Mouse (Mus musculus) erythroid progenitor cell, adult 5-6 weeks (primary cell): Measurements from ENCODE around the gene Stk38. TPM values are rescaled to one million over a fixed set of nuclear protein-coding genes. Genes with fewer than 3 reads are reported as not detected.
A peak's percentile ranks its signal among the peaks of the same experiment; 100 is the strongest.
"Not testable (repeated sequence)": the region's sequence is repeated elsewhere in the genome, so short reads cannot be mapped to it uniquely, and the experiment has no call there.

Experiments
- ATAC-seq: replicated peaks from 2 replicates; pipeline ENCODE4 v1.8.0; 2016; ENCODE audit warnings: moderate number of reproducible peaks, mild to moderate bottlenecking, moderate TSS enrichment, inconsistent platforms; ENCODE audit not compliant: poor library complexity, low FRiP score, severe bottlenecking
- total RNA-seq, 2 experiments: library from RNA; stranded (forward) in 1 of 2; stranded (reverse) in 1 of 2; fragments of 150-400 nt in 1 of 2; fragments of 186-747, 209-891 nt in 1 of 2; gene quantifications; 2 replicates each; pipeline versions ENCODE4 v1.2.3 to v1.2.4; 2015 to 2017; ENCODE audit warnings: low replicate concordance in 2 of 2

Gene Stk38
- total RNA-seq, 2 experiments from 2014 or later = 111 to 112 TPM

GRCm38 (mm10) chr17:29041632-29042031, 33.8 kb upstream of the Stk38 start:
- ATAC-seq = not testable (repeated sequence)

DNA sequence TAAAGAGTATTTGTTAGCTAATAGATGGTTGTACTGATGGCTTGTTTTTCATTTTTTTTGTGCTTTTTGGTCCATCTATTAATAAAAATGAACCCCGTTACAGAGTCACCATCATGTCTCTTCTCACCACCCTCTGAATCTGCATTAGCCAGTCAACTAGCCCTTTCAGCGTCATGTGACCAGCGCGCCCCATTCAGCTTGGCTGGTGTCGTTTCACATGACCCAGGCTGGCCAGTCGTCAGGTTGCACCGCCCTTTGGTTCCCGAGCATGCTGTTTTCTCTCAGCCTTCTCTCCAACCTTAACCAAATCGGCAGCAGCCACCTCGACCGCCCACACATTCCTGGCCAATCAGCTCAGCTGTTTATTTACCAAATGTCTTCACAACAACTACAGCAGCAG, 31.6 kb upstream of the Stk38 start:
- ATAC-seq = no peak

DNA sequence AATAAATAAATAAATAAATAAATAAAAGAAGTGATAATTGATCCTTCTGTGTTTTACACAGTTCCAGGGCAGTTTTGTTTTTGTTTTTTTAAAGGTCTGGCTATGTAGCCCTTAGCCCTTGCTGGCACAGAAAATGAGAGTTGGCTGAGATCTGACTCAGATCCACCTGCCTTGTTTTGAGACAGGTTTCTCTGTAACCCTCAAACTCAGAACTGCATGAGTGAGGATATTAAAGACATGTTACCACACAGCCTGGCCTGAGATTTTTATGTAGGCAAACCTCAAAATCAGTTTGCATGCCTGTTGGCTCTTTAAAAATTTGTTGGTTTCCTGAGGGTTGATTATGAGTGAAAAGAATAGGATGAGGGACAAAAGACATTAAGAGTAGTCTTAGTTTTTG, 27.7 kb upstream of the Stk38 start:
- ATAC-seq = no peak

DNA sequence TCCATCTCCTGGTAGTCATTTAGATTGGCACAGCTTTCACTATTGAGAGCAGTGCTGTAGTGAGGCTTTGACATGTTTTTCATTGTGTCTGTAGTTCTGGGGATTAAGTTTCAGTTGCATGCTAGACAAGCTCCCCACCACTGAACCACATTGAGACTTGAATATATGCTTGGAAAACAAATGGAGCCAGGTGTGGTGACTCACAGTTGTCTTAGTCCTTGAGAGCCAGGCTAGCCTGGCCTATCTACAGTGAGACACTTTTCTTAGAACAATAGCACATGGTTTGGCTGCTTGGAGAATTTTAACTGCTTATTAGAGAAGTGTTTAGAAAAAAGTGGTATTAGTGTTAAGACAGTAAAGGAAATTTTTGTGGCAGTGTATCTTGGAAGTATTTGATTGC, 26.5 kb upstream of the Stk38 start:
- ATAC-seq = no peak

DNA sequence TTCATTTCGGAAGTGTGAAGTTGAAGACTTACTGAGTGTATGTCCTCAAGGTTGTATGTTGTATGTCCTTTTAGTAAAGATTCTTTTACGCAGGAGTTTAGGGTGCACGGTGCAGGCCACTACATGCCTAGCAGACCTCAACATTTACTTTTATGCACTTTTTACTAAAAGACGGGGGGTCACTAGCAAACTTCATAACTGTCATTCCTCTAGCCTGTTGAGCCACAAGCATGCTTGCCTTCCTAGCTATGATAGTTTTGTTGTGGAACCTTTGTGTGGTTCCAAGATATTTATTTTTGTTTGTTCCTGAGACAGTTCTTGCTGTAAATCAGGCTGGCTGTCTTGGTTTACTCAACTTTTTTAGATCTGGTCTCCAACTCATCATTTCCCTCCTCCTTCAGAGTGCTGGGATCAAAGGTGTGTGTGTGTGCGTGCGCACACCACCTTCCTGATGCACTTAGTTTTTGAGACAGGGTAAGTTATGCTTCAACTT, 25.8 kb upstream of the Stk38 start:
- ATAC-seq = no peak

GRCm38 (mm10) chr17:29032274-29033069, 24.7 kb upstream of the Stk38 start, which contains the start of gene Srsf3:
Srsf3 (plus strand) TSS chr17:29032628.
- ATAC-seq = peak; percentile 90

- peak; percentile 34 for ATAC-seq
Observed at GRCm38 (mm10) chr17:29031771-29032273, 24.0 kb upstream of the Stk38 start.

GRCm38 (mm10) chr17:29031085-29031711, 23.4 kb upstream of the Stk38 start:
- not testable (repeated sequence) for ATAC-seq

- no peak for ATAC-seq
Observed at GRCm38 (mm10) chr17:29030321-29031034, 22.7 kb upstream of the Stk38 start.

GRCm38 (mm10) chr17:29026652-29027356, 19.0 kb upstream of the Stk38 start:
- no peak for ATAC-seq

- no peak for ATAC-seq
Observed at GRCm38 (mm10) chr17:29024896-29025565, 17.2 kb upstream of the Stk38 start.

- no peak for ATAC-seq
Observed at GRCm38 (mm10) chr17:29024047-29024892, 16.5 kb upstream of the Stk38 start.

DNA sequence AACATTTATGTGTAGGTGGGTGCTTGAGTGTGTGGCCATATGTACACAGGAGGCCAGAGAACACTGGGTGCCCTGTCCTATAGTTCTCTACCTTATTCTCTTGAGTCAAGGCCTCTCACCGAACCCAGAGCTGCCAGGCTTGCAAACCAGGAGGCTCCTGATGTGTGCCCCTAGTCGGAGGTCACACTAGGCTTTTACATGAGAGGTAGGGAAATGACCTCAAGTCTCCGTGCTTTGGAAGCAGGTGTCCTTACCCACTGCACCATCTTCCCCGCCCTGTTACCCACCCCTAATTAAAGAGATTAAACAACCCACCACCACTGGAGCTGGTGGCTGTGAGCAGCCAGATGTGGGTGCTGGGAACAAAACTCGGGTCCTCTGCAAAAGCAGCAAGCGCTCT, 15.6 kb upstream of the Stk38 start:
- ATAC-seq = no peak

DNA sequence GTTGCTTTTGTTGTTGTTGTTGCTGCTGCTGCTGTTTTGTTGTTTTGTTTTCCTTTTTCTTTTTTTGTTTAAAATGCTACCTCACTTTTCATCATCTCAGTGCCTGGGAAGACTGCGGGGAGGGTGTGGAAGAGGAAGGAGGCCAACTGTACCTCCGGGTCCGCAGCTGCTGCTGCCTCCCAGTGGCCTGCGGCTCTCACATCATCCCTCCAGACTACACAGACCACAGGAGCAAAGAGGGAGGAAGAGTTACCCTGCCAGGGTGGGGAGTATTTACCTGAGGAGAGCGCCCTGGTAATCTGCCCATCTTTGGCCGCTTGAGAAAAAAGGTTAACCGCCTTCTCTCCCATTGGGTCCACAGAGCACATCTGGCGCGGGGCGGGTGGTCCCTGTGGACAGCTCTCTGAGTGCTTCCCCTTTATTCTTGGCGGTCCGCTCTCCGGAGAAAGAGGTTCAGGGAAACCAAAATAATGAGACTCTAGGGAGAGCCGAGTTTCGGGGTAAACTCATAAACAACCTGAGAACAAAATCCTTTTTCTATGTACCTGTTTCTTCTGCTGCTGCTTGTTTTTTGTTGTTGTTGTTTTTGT, 14.5 kb upstream of the Stk38 start:
- peak; percentile 65; the same call in 1 of the 2 replicates for ATAC-seq

GRCm38 (mm10) chr17:29020444-29020843, 12.6 kb upstream of the Stk38 start:
- ATAC-seq = no peak

GRCm38 (mm10) chr17:29019391-29019790, 11.6 kb upstream of the Stk38 start:
- no peak for ATAC-seq

DNA sequence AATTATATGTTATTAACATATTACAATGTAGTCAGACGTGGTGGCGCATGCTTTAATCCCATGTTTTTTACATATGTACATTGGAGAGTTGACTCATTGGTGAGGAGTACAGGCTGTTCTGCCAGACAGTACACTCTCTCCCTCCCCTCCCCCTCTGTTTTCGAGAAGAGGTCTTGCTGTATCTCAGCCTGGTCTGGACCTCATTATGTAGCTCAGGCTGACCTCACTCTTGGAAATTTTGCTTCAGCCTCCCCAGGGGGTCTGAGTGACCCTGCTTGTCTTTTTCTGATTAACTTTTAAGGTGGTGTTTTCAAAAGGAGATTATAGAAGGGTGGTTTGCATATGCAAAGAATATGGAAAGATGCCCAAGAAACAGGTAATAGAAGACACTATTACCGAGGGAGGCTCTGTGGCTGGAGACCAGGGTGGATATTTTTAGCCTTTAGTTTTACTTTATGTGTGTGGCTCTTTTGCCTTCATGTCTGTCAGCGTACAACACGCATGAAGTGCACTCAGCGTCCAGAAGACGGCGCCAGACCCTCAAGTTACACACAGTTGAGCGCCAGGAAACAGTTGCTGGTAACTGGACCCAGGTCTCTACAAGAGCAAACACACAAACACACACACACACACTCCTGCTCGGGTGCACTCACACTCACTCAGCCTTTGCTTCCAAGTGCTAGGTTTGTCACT, 10.6 kb upstream of the Stk38 start:
- ATAC-seq = peak; percentile 58
